In the genomic region with DNA sequence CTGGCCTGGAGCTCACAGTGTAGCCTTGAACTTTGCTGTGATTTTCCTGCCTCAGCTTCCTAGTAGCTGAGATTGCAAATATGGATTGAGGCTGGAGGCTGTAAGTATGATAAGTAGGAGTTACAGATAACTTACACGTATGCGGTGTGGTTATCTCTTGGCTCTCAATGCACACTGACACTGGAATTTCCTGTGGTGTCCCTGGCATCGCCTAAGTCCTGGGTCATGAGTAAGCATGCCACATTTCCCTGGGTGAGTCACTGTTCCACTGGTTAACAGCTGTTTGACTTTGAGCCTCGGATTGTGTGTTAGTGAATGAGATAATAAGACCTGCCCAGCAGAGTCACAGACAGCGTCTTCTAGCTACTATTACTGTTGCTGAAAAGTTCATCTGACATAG, we compare ENCODE assay signal across 19 mouse cellular contexts. TPM values are rescaled to one million over a fixed set of nuclear protein-coding genes. Genes with fewer than 3 reads are reported as not detected.
A peak's percentile ranks its signal among the peaks of the same experiment; 100 is the strongest.
DNase-seq lines count a peak whose midpoint lies in the region; ATAC-seq and TF ChIP-seq lines count a peak whose summit lies in the region.
"Had no signal": no experiment of that assay in that cellular context is flagged by ENCODE, and none has a peak within 500 bp of the region (broad histone marks: within the 10 kb centered on the region; RNA-seq: fewer than 3 reads in every experiment).

No protein-coding gene starts in this region.

- no peak overlapping the region for H3K9ac ChIP-seq in liver, adult 2 months (ENCODE audit: low read depth, low read length)
- no peak overlapping the region for H3K9ac ChIP-seq in liver, embryonic 11.5 days (ENCODE audit: low read depth, low read length)
- H3K9ac ChIP-seq in stomach, embryonic 16.5 days (ENCODE audit: low read length): no peak overlapping the region
- H3K9ac ChIP-seq: embryonic facial prominence, embryonic 15.5 days; heart, embryonic 13.5 days; limb, embryonic 15.5 days; neural tube, embryonic 15.5 days had no signal

- CTCF ChIA-PET in Patski (lab: Charles Lee): interaction anchor here (0.6 to 1.7 kb wide), 7 partner anchors 9 to 229 kb away, joined by 3 to 5 read pairs (median 3); a partner anchor contains a TSS

- ATAC-seq in Patski: peak; percentile 98
- peak; percentile 23; the same call in 1 of the 2 replicates for ATAC-seq in liver, embryonic 11.5 days (replicated peaks; ENCODE audit: low FRiP score)
- 0 out of 2 replicates have a peak, but pooled peaks have one; percentile 47 for ATAC-seq in stomach, embryonic 16.5 days (ENCODE audit: insufficient read depth, low FRiP score)
- ATAC-seq: forebrain, embryonic 14.5 days had no signal

- no peaks in the 10 kb centered on the region for H3K27me3 ChIP-seq in liver, adult 2 months (ENCODE audit: control insufficient read depth, insufficient read depth, low read length)
- H3K27me3 ChIP-seq in Patski: no peaks in the 10 kb centered on the region
- no peaks in the 10 kb centered on the region for H3K27me3 ChIP-seq in liver, embryonic 11.5 days (replicated peaks; ENCODE audit: control insufficient read depth, insufficient read depth, low read length)
- H3K27me3 ChIP-seq in stomach, embryonic 16.5 days (ENCODE audit: control insufficient read depth, insufficient read depth, low read length): no peaks in the 10 kb centered on the region
- H3K27me3 ChIP-seq: CH12.LX; embryonic facial prominence, embryonic 15.5 days; heart, embryonic 13.5 days; limb, embryonic 15.5 days; neural tube, embryonic 15.5 days had no signal

- in situ Hi-C loops in Patski (cut with MboI; ENCODE audit: low pct_unique_long_range_greater_than_20kb): no loop called here

- WGBS in liver, adult 2 months: 15% methylated on average over 5 of the region's 5 CpGs
- 34% methylated on average over 5 of the region's 5 CpGs for WGBS in liver, embryonic 11.5 days
- 60% methylated on average over 5 of the region's 5 CpGs for WGBS in stomach, embryonic 16.5 days

- no peak overlapping the region for H3K4me3 ChIP-seq in liver, adult 2 months (ENCODE audit: insufficient read depth, low read depth, low read length)
- no peak overlapping the region for H3K4me3 ChIP-seq in liver, embryonic 11.5 days (ENCODE audit: low read depth, low read length)
- no peak overlapping the region for H3K4me3 ChIP-seq in stomach, embryonic 16.5 days (replicated peaks; ENCODE audit: low read length)
- H3K4me3 ChIP-seq: embryonic facial prominence, embryonic 15.5 days; heart, embryonic 13.5 days; left cerebral cortex, adult 2 months; limb, embryonic 15.5 days; neural tube, embryonic 15.5 days had no signal

- H3K27ac ChIP-seq in liver, adult 2 months (replicated peaks; ENCODE audit: insufficient read depth, low read depth, low read length): peak overlapping the region; percentile 8
- H3K27ac ChIP-seq in liver, embryonic 11.5 days (ENCODE audit: low read depth, low read length): no peak overlapping the region
- no peak overlapping the region for H3K27ac ChIP-seq in stomach, embryonic 16.5 days (ENCODE audit: low read length)
- H3K27ac ChIP-seq: embryonic facial prominence, embryonic 15.5 days; heart, embryonic 13.5 days; left cerebral cortex, adult 2 months; limb, embryonic 15.5 days; neural tube, embryonic 15.5 days had no signal

- no peak overlapping the region for H3K4me2 ChIP-seq in liver, embryonic 11.5 days
- H3K4me2 ChIP-seq in stomach, embryonic 16.5 days (ENCODE audit: low read depth, low read length): no peak overlapping the region
- H3K4me2 ChIP-seq: embryonic facial prominence, embryonic 15.5 days; heart, embryonic 13.5 days; limb, embryonic 15.5 days; neural tube, embryonic 15.5 days had no signal

- no peaks in the 10 kb centered on the region for H3K36me3 ChIP-seq in liver, adult 2 months (ENCODE audit: control insufficient read depth, insufficient read depth, low read length)
- H3K36me3 ChIP-seq in liver, embryonic 11.5 days (ENCODE audit: control insufficient read depth, insufficient read depth, low read length): no peaks in the 10 kb centered on the region
- H3K36me3 ChIP-seq in stomach, embryonic 16.5 days (ENCODE audit: control insufficient read depth, insufficient read depth, low read length): no peaks in the 10 kb centered on the region
- H3K36me3 ChIP-seq: embryonic facial prominence, embryonic 15.5 days; limb, embryonic 15.5 days; neural tube, embryonic 15.5 days had no signal

- POLR2A ChIA-PET in Patski (lab: Charles Lee): interaction anchor here (0.9 to 1.4 kb wide), 4 partner anchors 9 to 41 kb away, joined by 3 to 5 read pairs (median 3); a partner anchor contains a TSS

- TF ChIP-seq CTCF in liver, adult 2 months (IDR thresholded peaks at IDR 0.05; ENCODE audit: low read depth, low read length): no peak
- no peak for TF ChIP-seq CTCF in Patski (IDR thresholded peaks at IDR 0.05)

- peak; percentile 66 for DNase-seq in liver, adult 2 months (ENCODE audit: extremely low read depth, low read depth, low spot score)
- no peak for DNase-seq in liver
- DNase-seq in Patski (ENCODE audit: low read depth, low spot score): peak; percentile 80
- DNase-seq in liver, embryonic 11.5 days (ENCODE audit: low spot score): no peak
- no peak for DNase-seq in frontal cortex, adult 2 months (ENCODE audit: extremely low spot score in 1 of 2, low spot score in 1 of 2)
- DNase-seq in right cerebral cortex, postnatal 36 days (ENCODE audit: low spot score in 2 of 2): no peak
- no peak for DNase-seq in layer of hippocampus, postnatal 36 days
- DNase-seq: cerebellum, adult 2 months; gastrocnemius, postnatal 10 days; kidney, postnatal 36 days; lung, postnatal 4 days had no signal

- H3K9me3 ChIP-seq in liver, embryonic 11.5 days (ENCODE audit: control insufficient read depth, low read length): no peaks in the 10 kb centered on the region
- H3K9me3 ChIP-seq in stomach, embryonic 16.5 days (replicated peaks; ENCODE audit: control insufficient read depth, low read length): no peaks in the 10 kb centered on the region
- H3K9me3 ChIP-seq: embryonic facial prominence, embryonic 15.5 days; heart, embryonic 13.5 days; limb, embryonic 15.5 days; neural tube, embryonic 15.5 days had no signal

- TF ChIP-seq POLR2A in liver, adult 2 months (IDR thresholded peaks at IDR 0.05; ENCODE audit: extremely low read depth, insufficient read depth, low read length): no peak

- H3K79me2 ChIP-seq in liver, adult 2 months (ENCODE audit: control insufficient read depth, insufficient read depth, low read length): peaks cover 15% of the 10 kb centered on the region; the same call in 1 of the 2 replicates

- peaks cover 19% of the 10 kb centered on the region; the same call in 1 of the 2 replicates for H3K4me1 ChIP-seq in liver, adult 2 months (ENCODE audit: control insufficient read depth, insufficient read depth, low read length)
- H3K4me1 ChIP-seq in liver, embryonic 11.5 days (replicated peaks; ENCODE audit: control insufficient read depth, insufficient read depth, low read length): no peaks in the 10 kb centered on the region
- no peaks in the 10 kb centered on the region for H3K4me1 ChIP-seq in stomach, embryonic 16.5 days (ENCODE audit: control insufficient read depth, insufficient read depth, low read length)
- H3K4me1 ChIP-seq: embryonic facial prominence, embryonic 15.5 days; neural tube, embryonic 15.5 days had no signal

RNA-seq across cellular contexts. Expression of a gene that starts 13.5 kb away (rescaled TPM):
- 14.2 and 14.7 TPM in 2 replicates for total RNA-seq in liver, adult 2 months (2014; rRNA removed)
- polyA plus RNA-seq in liver, adult 2 months (2012; rRNA removed): 3.7 and 3.8 TPM in 2 replicates
- polyA plus RNA-seq in Patski (2021): 177 TPM
- polyA plus RNA-seq in liver, embryonic 11.5 days (2014; fragmentation: Nextera tagmentation; extraction: Ambion mirVana): 9.7 TPM in 2 replicates
- polyA plus RNA-seq in stomach, embryonic 16.5 days (2015; fragmentation: Nextera tagmentation; extraction: Ambion mirVana): 16.8 and 18.3 TPM in 2 replicates
- polyA plus RNA-seq in frontal cortex, adult 2 months (2012; rRNA removed): 5.3 and 5.4 TPM in 2 replicates
- 1 to 10 TPM; 7.6 to 8.2 TPM for total RNA-seq in layer of hippocampus, postnatal 36 days (2021)

Comparison
In these comparisons a context has a peak if more than half of its experiments do, and no peak if none do; other contexts are left out.
1. DNase-seq: peak in liver, adult 2 months (single experiment) and Patski (single experiment); none in liver (single experiment), liver, embryonic 11.5 days (single experiment), frontal cortex, adult 2 months (0 of 2), right cerebral cortex, postnatal 36 days (0 of 2) and layer of hippocampus, postnatal 36 days (0 of 2).
2. ATAC-seq: peak in every context shown above with its lines; median percentile 98 in Patski; 47 in stomach, embryonic 16.5 days; 23 in liver, embryonic 11.5 days.